Mouse (Mus musculus): ENCODE results near the gene Kcnq2. TPM values are rescaled to one million over a fixed set of nuclear protein-coding genes. Genes with fewer than 3 reads are reported as not detected.

Kcnq2 gene
- polyA plus RNA-seq, 1 experiment from 2014 or later, result 0.10 TPM

- peaks cover 23% of the 10 kb centered on the region for H3K27me3 ChIP-seq (ENCODE audit: control insufficient read depth, insufficient read depth, low read depth, low read length)
- H3K36me3 ChIP-seq (ENCODE audit: control insufficient read depth, insufficient read depth, low read length), result no peaks in the 10 kb centered on the region
- WGBS, result 88% methylated on average over 5 of the region's 5 CpGs
- H3K9me3 ChIP-seq (ENCODE audit: control insufficient read depth, low read length), result no peaks in the 10 kb centered on the region
- H3K4me3 ChIP-seq (ENCODE audit: low read length), result no peak overlapping the region
- H3K9ac ChIP-seq (ENCODE audit: low read length), result no peak overlapping the region
- H3K4me1 ChIP-seq (replicated peaks; ENCODE audit: control insufficient read depth, insufficient read depth, low read length), result no peaks in the 10 kb centered on the region; the same call in 1 of the 2 replicates
- ATAC-seq (ENCODE audit: low read depth), result no peak
- no peak overlapping the region for H3K4me2 ChIP-seq (ENCODE audit: low read depth, low read length)
- no peak overlapping the region for H3K27ac ChIP-seq (ENCODE audit: low read length)
These were observed 4.6 kb upstream of the Kcnq2 start for GRCm38 (mm10) chr2:181139641-181140193.

GRCm38 (mm10) chr2:181136934-181137333 is 1.8 kb upstream of the Kcnq2 start:
- H3K27ac ChIP-seq (ENCODE audit: low read length), result no peak overlapping the region
- H3K9ac ChIP-seq (ENCODE audit: low read length), result no peak overlapping the region
- no peaks in the 10 kb centered on the region for H3K36me3 ChIP-seq (ENCODE audit: control insufficient read depth, insufficient read depth, low read length)
- no peak overlapping the region for H3K4me2 ChIP-seq (ENCODE audit: low read depth, low read length)
- 2% methylated on average over 6 of the region's 6 CpGs for WGBS
- H3K4me3 ChIP-seq (ENCODE audit: low read length), result no peak overlapping the region
- ATAC-seq (ENCODE audit: low read depth), result no peak
- H3K27me3 ChIP-seq (ENCODE audit: control insufficient read depth, insufficient read depth, low read depth, low read length), result peaks cover 41% of the 10 kb centered on the region
- no peaks in the 10 kb centered on the region for H3K9me3 ChIP-seq (ENCODE audit: control insufficient read depth, low read length)
- H3K4me1 ChIP-seq (replicated peaks; ENCODE audit: control insufficient read depth, insufficient read depth, low read length), result no peaks in the 10 kb centered on the region; the same call in 1 of the 2 replicates

GRCm38 (mm10) chr2:181135446-181135818 is 332 bp upstream of the Kcnq2 start:
- no peaks in the 10 kb centered on the region for H3K9me3 ChIP-seq (ENCODE audit: control insufficient read depth, low read length)
- H3K4me1 ChIP-seq (replicated peaks; ENCODE audit: control insufficient read depth, insufficient read depth, low read length), result no peaks in the 10 kb centered on the region; the same call in 1 of the 2 replicates
- no peak for ATAC-seq (ENCODE audit: low read depth)
- H3K9ac ChIP-seq (ENCODE audit: low read length), result no peak overlapping the region
- no peaks in the 10 kb centered on the region for H3K36me3 ChIP-seq (ENCODE audit: control insufficient read depth, insufficient read depth, low read length)
- H3K4me2 ChIP-seq (ENCODE audit: low read depth, low read length), result no peak overlapping the region
- H3K27me3 ChIP-seq (ENCODE audit: control insufficient read depth, insufficient read depth, low read depth, low read length), result peaks cover 41% of the 10 kb centered on the region
- H3K4me3 ChIP-seq (ENCODE audit: low read length), result no peak overlapping the region
- WGBS, result 3% methylated on average over 4 of the region's 4 CpGs
- H3K27ac ChIP-seq (ENCODE audit: low read length), result no peak overlapping the region

- H3K9me3 ChIP-seq (ENCODE audit: control insufficient read depth, low read length), result no peaks in the 10 kb centered on the region
- 7% methylated on average over 20 of the region's 22 CpGs for WGBS
- peak overlapping the region; percentile 61 for H3K4me2 ChIP-seq (ENCODE audit: low read depth, low read length)
- H3K27ac ChIP-seq (ENCODE audit: low read length), result no peak overlapping the region
- peak overlapping the region; percentile 43 for H3K4me3 ChIP-seq (ENCODE audit: low read length)
- H3K27me3 ChIP-seq (ENCODE audit: control insufficient read depth, insufficient read depth, low read depth, low read length), result peaks cover 41% of the 10 kb centered on the region
- no peak; the same call in 1 of the 2 replicates for ATAC-seq (ENCODE audit: low read depth)
- no peaks in the 10 kb centered on the region for H3K36me3 ChIP-seq (ENCODE audit: control insufficient read depth, insufficient read depth, low read length)
- H3K4me1 ChIP-seq (replicated peaks; ENCODE audit: control insufficient read depth, insufficient read depth, low read length), result no peaks in the 10 kb centered on the region; the same call in 1 of the 2 replicates
- H3K9ac ChIP-seq (ENCODE audit: low read length), result no peak overlapping the region
These were observed 1.1 kb downstream of the Kcnq2 start for GRCm38 (mm10) chr2:181133837-181134590.

GRCm38 (mm10) chr2:181130245-181130644 is 4.9 kb downstream of the Kcnq2 start:
- Histone ChIP-seq H3K36me3 (ENCODE audit: control insufficient read depth, insufficient read depth, low read length) (no peaks in the 10 kb centered on the region), H3K27me3 (ENCODE audit: control insufficient read depth, insufficient read depth, low read depth, low read length) (peaks cover 23% of the 10 kb centered on the region), H3K9me3 (ENCODE audit: control insufficient read depth, low read length) (no peaks in the 10 kb centered on the region), H3K4me1 (replicated peaks; ENCODE audit: control insufficient read depth, insufficient read depth, low read length) (no peaks in the 10 kb centered on the region; the same call in 1 of the 2 replicates), H3K27ac (ENCODE audit: low read length) (no peak overlapping the region), H3K4me3 (ENCODE audit: low read length) (no peak overlapping the region), H3K9ac (ENCODE audit: low read length) (no peak overlapping the region), H3K4me2 (ENCODE audit: low read depth, low read length) (no peak overlapping the region)
- 53% methylated on average over 4 of the region's 4 CpGs for WGBS
- ATAC-seq (ENCODE audit: low read depth), result no peak

- WGBS, result 51% methylated on average over 4 of the region's 4 CpGs
- Histone ChIP-seq H3K4me1 (replicated peaks; ENCODE audit: control insufficient read depth, insufficient read depth, low read length) (no peaks in the 10 kb centered on the region), H3K36me3 (ENCODE audit: control insufficient read depth, insufficient read depth, low read length) (no peaks in the 10 kb centered on the region), H3K9me3 (ENCODE audit: control insufficient read depth, low read length) (no peaks in the 10 kb centered on the region), H3K27ac (ENCODE audit: low read length) (no peak overlapping the region), H3K4me2 (ENCODE audit: low read depth, low read length) (no peak overlapping the region), H3K9ac (ENCODE audit: low read length) (no peak overlapping the region), H3K4me3 (ENCODE audit: low read length) (no peak overlapping the region), H3K27me3 (ENCODE audit: control insufficient read depth, insufficient read depth, low read depth, low read length) (peaks cover 10% of the 10 kb centered on the region)
- no peak for ATAC-seq (ENCODE audit: low read depth)
These were observed 6.1 kb downstream of the Kcnq2 start for GRCm38 (mm10) chr2:181128963-181129362.

- no peak overlapping the region for H3K4me3 ChIP-seq (ENCODE audit: low read length)
- H3K4me1 ChIP-seq (replicated peaks; ENCODE audit: control insufficient read depth, insufficient read depth, low read length), result no peaks in the 10 kb centered on the region
- H3K27me3 ChIP-seq (ENCODE audit: control insufficient read depth, insufficient read depth, low read depth, low read length), result peaks cover under 1% of the 10 kb centered on the region; the same call in 1 of the 2 replicates
- 39% methylated on average over 3 of the region's 3 CpGs for WGBS
- no peak overlapping the region for H3K4me2 ChIP-seq (ENCODE audit: low read depth, low read length)
- H3K27ac ChIP-seq (ENCODE audit: low read length), result no peak overlapping the region
- ATAC-seq (ENCODE audit: low read depth), result no peak
- H3K9me3 ChIP-seq (ENCODE audit: control insufficient read depth, low read length), result no peaks in the 10 kb centered on the region
- no peaks in the 10 kb centered on the region for H3K36me3 ChIP-seq (ENCODE audit: control insufficient read depth, insufficient read depth, low read length)
- H3K9ac ChIP-seq (ENCODE audit: low read length), result no peak overlapping the region
These were observed 7.3 kb downstream of the Kcnq2 start for GRCm38 (mm10) chr2:181127786-181128185.

GRCm38 (mm10) chr2:181125726-181126455 is 9.2 kb downstream of the Kcnq2 start:
- 36% methylated on average over 7 of the region's 7 CpGs for WGBS
- Histone ChIP-seq H3K36me3 (ENCODE audit: control insufficient read depth, insufficient read depth, low read length) (no peaks in the 10 kb centered on the region), H3K27ac (ENCODE audit: low read length) (no peak overlapping the region), H3K4me2 (ENCODE audit: low read depth, low read length) (no peak overlapping the region), H3K9me3 (ENCODE audit: control insufficient read depth, low read length) (no peaks in the 10 kb centered on the region), H3K9ac (ENCODE audit: low read length) (no peak overlapping the region), H3K4me1 (replicated peaks; ENCODE audit: control insufficient read depth, insufficient read depth, low read length) (no peaks in the 10 kb centered on the region), H3K4me3 (ENCODE audit: low read length) (no peak overlapping the region), H3K27me3 (ENCODE audit: control insufficient read depth, insufficient read depth, low read depth, low read length) (no peaks in the 10 kb centered on the region)
- ATAC-seq (ENCODE audit: low read depth), result no peak

GRCm38 (mm10) chr2:181122642-181123041 is 12.5 kb downstream of the Kcnq2 start:
- ATAC-seq (ENCODE audit: low read depth), result no peak
- no peaks in the 10 kb centered on the region for H3K9me3 ChIP-seq (ENCODE audit: control insufficient read depth, low read length)
- H3K9ac ChIP-seq (ENCODE audit: low read length), result no peak overlapping the region
- no peak overlapping the region for H3K27ac ChIP-seq (ENCODE audit: low read length)
- H3K4me3 ChIP-seq (ENCODE audit: low read length), result no peak overlapping the region
- no peak overlapping the region for H3K4me2 ChIP-seq (ENCODE audit: low read depth, low read length)
- no peaks in the 10 kb centered on the region for H3K27me3 ChIP-seq (ENCODE audit: control insufficient read depth, insufficient read depth, low read depth, low read length)
- no peaks in the 10 kb centered on the region for H3K4me1 ChIP-seq (replicated peaks; ENCODE audit: control insufficient read depth, insufficient read depth, low read length)
- H3K36me3 ChIP-seq (ENCODE audit: control insufficient read depth, insufficient read depth, low read length), result no peaks in the 10 kb centered on the region

All from lung, embryonic 16.5 days (tissue).